Mouse (Mus musculus): ENCODE data around the gene Sh2d4b.
A peak's percentile ranks its signal among the peaks of the same experiment; 100 is the strongest.

DNA sequence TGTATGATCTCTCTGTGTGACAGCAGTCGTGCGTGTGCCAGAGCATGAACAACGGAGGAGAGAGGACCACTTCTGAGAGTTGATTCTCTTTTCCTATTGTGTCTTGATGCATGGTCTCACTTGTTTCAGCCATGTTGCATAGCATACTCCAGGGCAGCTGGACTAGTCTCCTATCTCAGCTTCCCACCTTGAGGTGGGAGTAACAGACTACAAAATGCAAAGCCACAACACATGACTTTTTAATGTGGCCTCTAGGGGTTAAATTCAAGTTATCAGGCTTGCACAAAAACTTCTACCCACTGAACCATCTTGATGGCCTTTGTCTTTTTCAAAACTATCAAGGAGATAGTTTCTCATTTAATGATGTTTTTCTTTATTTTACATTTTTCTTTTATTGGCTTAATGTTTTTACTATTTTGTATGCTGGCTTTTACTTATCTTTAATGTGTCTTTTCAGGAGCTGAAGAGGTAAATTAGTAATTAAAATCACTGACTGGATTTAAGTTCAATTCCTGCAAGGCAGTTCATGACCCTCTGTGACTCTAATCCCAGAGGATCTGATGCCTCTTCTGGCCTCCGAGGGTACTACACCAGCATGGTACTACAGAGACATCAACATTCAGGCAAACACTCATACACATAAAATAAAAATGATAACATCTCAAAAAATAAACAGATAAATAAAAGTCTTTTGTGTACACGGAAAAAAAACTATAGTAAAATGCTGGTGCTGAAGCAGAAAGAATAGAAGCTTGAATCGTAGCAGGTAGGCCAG, 6.5 kb downstream of the Sh2d4b start:
- TF ChIP-seq RAD21 (IDR thresholded peaks at IDR 0.05; ENCODE audit: low read depth, low read length) (no peak), RCOR1 (IDR thresholded peaks at IDR 0.05; ENCODE audit: low read depth, low read length) (no peak), USF2 (IDR thresholded peaks at IDR 0.05; ENCODE audit: borderline replicate concordance in 1 of 2, insufficient read depth in 1 of 2, low read depth in 1 of 2, low read length in 2 of 2) (no peak), ETS1 (IDR thresholded peaks at IDR 0.05; ENCODE audit: low read depth, low read length) (peak; percentile 48), MAZ (IDR thresholded peaks at IDR 0.05; ENCODE audit: low read depth, low read length) (no peak), MAX (IDR thresholded peaks at IDR 0.05; ENCODE audit: low read length) (no peak), TCF12 (IDR thresholded peaks at IDR 0.05; ENCODE audit: low read depth, low read length) (peak; percentile 63; the same call in 1 of the 2 replicates), NELFE (IDR thresholded peaks at IDR 0.05; ENCODE audit: low read depth, low read length) (no peak)
